Mouse (Mus musculus): ENCODE results near the gene Agfg2.

The Agfg2 gene

GRCm38 (mm10) chr5:137682526-137682925 is 2.0 kb downstream of the Agfg2 start:
- no peak for DNase-seq

GRCm38 (mm10) chr5:137679726-137680125 is 4.8 kb downstream of the Agfg2 start:
- DNase-seq: no peak

- no peak for DNase-seq
Observed at GRCm38 (mm10) chr5:137678736-137679135, 5.8 kb downstream of the Agfg2 start.

- DNase-seq: no peak
Observed at GRCm38 (mm10) chr5:137677859-137678258, 6.7 kb downstream of the Agfg2 start.

GRCm38 (mm10) chr5:137674786-137675185 is 9.7 kb downstream of the Agfg2 start:
- no peak for DNase-seq

- DNase-seq: no peak
Observed at GRCm38 (mm10) chr5:137673015-137673414, 11.5 kb downstream of the Agfg2 start.

GRCm38 (mm10) chr5:137672361-137672760 is 12.2 kb downstream of the Agfg2 start:
- no peak for DNase-seq

- no peak for DNase-seq
Observed at GRCm38 (mm10) chr5:137671443-137672240, 12.9 kb downstream of the Agfg2 start.

- DNase-seq: no peak
Observed at GRCm38 (mm10) chr5:137670240-137670639, 14.3 kb downstream of the Agfg2 start.

- DNase-seq: no peak
Observed at GRCm38 (mm10) chr5:137668971-137669370, 15.6 kb downstream of the Agfg2 start.

- DNase-seq: no peak
Observed at GRCm38 (mm10) chr5:137663057-137663456, 21.5 kb downstream of the Agfg2 start.

GRCm38 (mm10) chr5:137660064-137660688 is 24.4 kb downstream of the Agfg2 start:
- no peak for DNase-seq

- DNase-seq: peak; percentile 80
Observed at GRCm38 (mm10) chr5:137656977-137657376, 27.5 kb downstream of the Agfg2 start.

- no peak for DNase-seq
Observed at GRCm38 (mm10) chr5:137654746-137655145, 29.8 kb downstream of the Agfg2 start.

GRCm38 (mm10) chr5:137653366-137653765 is 31.2 kb downstream of the Agfg2 start:
- no peak for DNase-seq

- DNase-seq: peak; percentile 83
Observed at GRCm38 (mm10) chr5:137652474-137652873, 32.1 kb downstream of the Agfg2 start.

GRCm38 (mm10) chr5:137649669-137650571 is 34.6 kb downstream of the Agfg2 start:
- no peak for DNase-seq

- DNase-seq: no peak
Observed at GRCm38 (mm10) chr5:137649251-137649650, 35.3 kb downstream of the Agfg2 start.

GRCm38 (mm10) chr5:137647827-137648601 is 36.5 kb downstream of the Agfg2 start:
- no peak for DNase-seq

GRCm38 (mm10) chr5:137645652-137646091 is 38.9 kb downstream of the Agfg2 start, which contains the start of gene Irs3:
Gene Irs3, minus strand, starts transcription at chr5:137645714.
- DNase-seq: no peak

GRCm38 (mm10) chr5:137645091-137645651 is 39.4 kb downstream of the Agfg2 start:
- DNase-seq: no peak

GRCm38 (mm10) chr5:137644484-137644883 is 40.0 kb downstream of the Agfg2 start:
- DNase-seq: no peak

Data from cerebellum, adult 9-11 months (tissue).